Mouse (Mus musculus) midbrain, embryonic 12.5 days (tissue): ENCODE results near the gene Bsnd. TPM values are rescaled to one million over a fixed set of nuclear protein-coding genes. Genes with fewer than 3 reads are reported as not detected.

Experiments
- ATAC-seq: fragments of 200-750 bp; cut with Nextera tagmentation; 2 replicates; pipeline ENCODE4 v1.8.0; 2017; ENCODE audit warnings: low read depth, moderate TSS enrichment, moderate library complexity; ENCODE audit not compliant: low FRiP score
- H3K27ac ChIP-seq: fragments of 300-500 bp; sonication (generic); replicated peaks from 2 replicates; pipeline ENCODE4 v1.5.1; 2016; ENCODE audit warnings: mild to moderate bottlenecking
- H3K27me3 ChIP-seq: fragments of 300-500 bp; sonication (generic); 2 replicates; pipeline ENCODE4 v1.6.1; 2016; ENCODE audit warnings: mild to moderate bottlenecking
- H3K36me3 ChIP-seq: fragments of 300-500 bp; sonication (generic); 2 replicates; pipeline ENCODE4 v1.6.1; 2016
- H3K4me1 ChIP-seq: fragments of 300-500 bp; sonication (generic); 2 replicates; pipeline ENCODE4 v1.6.1; 2016
- H3K4me2 ChIP-seq: fragments of 300-500 bp; sonication (generic); replicated peaks from 2 replicates; pipeline ENCODE4 v1.6.1; 2016; ENCODE audit warnings: mild to moderate bottlenecking, moderate library complexity
- H3K4me3 ChIP-seq: fragments of 300-500 bp; sonication (generic); 2 replicates; pipeline ENCODE4 v1.5.1; 2016; ENCODE audit warnings: mild to moderate bottlenecking
- H3K9ac ChIP-seq: fragments of 300-500 bp; sonication (generic); replicated peaks from 2 replicates; pipeline ENCODE4 v1.6.1; 2016; ENCODE audit warnings: mild to moderate bottlenecking, moderate library complexity
- H3K9me3 ChIP-seq: fragments of 300-500 bp; sonication (generic); 2 replicates; pipeline ENCODE4 v1.6.1; 2016; ENCODE audit warnings: mild to moderate bottlenecking
- WGBS: fragments of 180-500 bp; shearing (Covaris S2); methylation state at CpG from one replicate; pipeline ENCODE4 v1.1.7; 2016; 5-methylcytosine and 5-hydroxymethylcytosine counted together
- polyA plus RNA-seq: library from polyadenylated mRNA; unstranded; fragments of >200 nt; fragmentation: Nextera tagmentation; extraction: Ambion mirVana; gene quantifications from 2 replicates; pipeline ENCODE4 v1.2.1, GENCODE M21; 2016

The Bsnd gene
- polyA plus RNA-seq, 1 experiment from 2014 or later = not detected

- H3K4me1 ChIP-seq = no peaks in the 10 kb centered on the region
- H3K4me3 ChIP-seq = no peak overlapping the region
- H3K27ac ChIP-seq = no peak overlapping the region
- H3K4me2 ChIP-seq = no peak overlapping the region
- H3K9me3 ChIP-seq = no peaks in the 10 kb centered on the region
- H3K27me3 ChIP-seq = peaks cover 17% of the 10 kb centered on the region; the same call in 1 of the 2 replicates
- peak; percentile 75 for ATAC-seq
- H3K9ac ChIP-seq = no peak overlapping the region
- 4% methylated on average over 6 of the region's 6 CpGs for WGBS
- H3K36me3 ChIP-seq = no peaks in the 10 kb centered on the region
Observed at GRCm38 (mm10) chr4:106474241-106474640, 17.8 kb downstream of the Bsnd start.

- H3K9me3 ChIP-seq = no peaks in the 10 kb centered on the region
- H3K4me2 ChIP-seq = no peak overlapping the region
- no peaks in the 10 kb centered on the region for H3K4me1 ChIP-seq
- H3K36me3 ChIP-seq = no peaks in the 10 kb centered on the region
- peak; percentile 68; the same call in 1 of the 2 replicates for ATAC-seq
- no peak overlapping the region for H3K9ac ChIP-seq
- H3K4me3 ChIP-seq = no peak overlapping the region
- no peak overlapping the region for H3K27ac ChIP-seq
- H3K27me3 ChIP-seq = peaks cover 17% of the 10 kb centered on the region; the same call in 1 of the 2 replicates
- 14% methylated on average over 3 of the region's 3 CpGs for WGBS
Observed at GRCm38 (mm10) chr4:106472335-106472734, 19.7 kb downstream of the Bsnd start.

- no peak for ATAC-seq
- WGBS = 85% methylated on average over 5 of the region's 5 CpGs
- H3K4me2 ChIP-seq = no peak overlapping the region
- H3K4me1 ChIP-seq = no peaks in the 10 kb centered on the region
- H3K9me3 ChIP-seq = no peaks in the 10 kb centered on the region
- H3K27me3 ChIP-seq = peaks cover 16% of the 10 kb centered on the region; the same call in 1 of the 2 replicates
- H3K27ac ChIP-seq = no peak overlapping the region
- no peak overlapping the region for H3K4me3 ChIP-seq
- H3K9ac ChIP-seq = no peak overlapping the region
- H3K36me3 ChIP-seq = no peaks in the 10 kb centered on the region
Observed at GRCm38 (mm10) chr4:106470921-106471320, 21.2 kb downstream of the Bsnd start.

GRCm38 (mm10) chr4:106467420-106468110, 24.5 kb downstream of the Bsnd start:
- Histone ChIP-seq H3K27me3 (peaks cover 29% of the 10 kb centered on the region), H3K9me3 (no peaks in the 10 kb centered on the region), H3K9ac (no peak overlapping the region), H3K27ac (no peak overlapping the region), H3K36me3 (no peaks in the 10 kb centered on the region), H3K4me3 (no peak overlapping the region), H3K4me2 (no peak overlapping the region), H3K4me1 (peaks cover 14% of the 10 kb centered on the region)
- ATAC-seq = no peak
- WGBS = 85% methylated on average over 13 of the region's 13 CpGs

- ATAC-seq = no peak
- H3K27ac ChIP-seq = no peak overlapping the region
- 29% methylated on average over 21 of the region's 21 CpGs for WGBS
- H3K4me2 ChIP-seq = peak overlapping the region; percentile 65
- H3K4me1 ChIP-seq = peaks cover 14% of the 10 kb centered on the region
- H3K4me3 ChIP-seq = peak overlapping the region; percentile 41
- peaks cover 43% of the 10 kb centered on the region for H3K27me3 ChIP-seq
- no peaks in the 10 kb centered on the region for H3K9me3 ChIP-seq
- H3K36me3 ChIP-seq = no peaks in the 10 kb centered on the region
- peak overlapping the region; percentile 38 for H3K9ac ChIP-seq
Observed at GRCm38 (mm10) chr4:106463174-106463801, 28.8 kb downstream of the Bsnd start.

GRCm38 (mm10) chr4:106462524-106462923, 29.6 kb downstream of the Bsnd start:
- no peak for ATAC-seq
- WGBS = 87% methylated on average over 5 of the region's 5 CpGs
- Histone ChIP-seq H3K36me3 (no peaks in the 10 kb centered on the region), H3K27ac (no peak overlapping the region), H3K4me3 (no peak overlapping the region), H3K9me3 (no peaks in the 10 kb centered on the region), H3K4me2 (no peak overlapping the region), H3K4me1 (peaks cover 14% of the 10 kb centered on the region), H3K9ac (no peak overlapping the region), H3K27me3 (peaks cover 43% of the 10 kb centered on the region)

GRCm38 (mm10) chr4:106462016-106462415, 30.1 kb downstream of the Bsnd start:
- Histone ChIP-seq H3K4me1 (peaks cover 14% of the 10 kb centered on the region), H3K4me3 (no peak overlapping the region), H3K27me3 (peaks cover 43% of the 10 kb centered on the region), H3K9ac (no peak overlapping the region), H3K4me2 (no peak overlapping the region), H3K9me3 (no peaks in the 10 kb centered on the region), H3K27ac (no peak overlapping the region), H3K36me3 (no peaks in the 10 kb centered on the region)
- no peak for ATAC-seq
- WGBS = 78% methylated on average over 9 of the region's 9 CpGs

GRCm38 (mm10) chr4:106454541-106454940, 37.5 kb downstream of the Bsnd start:
- no peak overlapping the region for H3K27ac ChIP-seq
- WGBS = 92% methylated on average over 7 of the region's 7 CpGs
- no peaks in the 10 kb centered on the region for H3K27me3 ChIP-seq
- no peaks in the 10 kb centered on the region for H3K36me3 ChIP-seq
- H3K4me3 ChIP-seq = no peak overlapping the region
- H3K4me1 ChIP-seq = no peaks in the 10 kb centered on the region
- ATAC-seq = no peak
- no peak overlapping the region for H3K4me2 ChIP-seq
- H3K9ac ChIP-seq = no peak overlapping the region
- no peaks in the 10 kb centered on the region for H3K9me3 ChIP-seq

- no peak overlapping the region for H3K4me3 ChIP-seq
Observed at GRCm38 (mm10) chr4:106453516-106453915, 38.6 kb downstream of the Bsnd start.

GRCm38 (mm10) chr4:106453108-106453507, 39.0 kb downstream of the Bsnd start:
- Histone ChIP-seq H3K9me3 (no peaks in the 10 kb centered on the region), H3K27ac (no peak overlapping the region), H3K27me3 (no peaks in the 10 kb centered on the region), H3K9ac (no peak overlapping the region), H3K4me1 (no peaks in the 10 kb centered on the region), H3K4me3 (no peak overlapping the region), H3K4me2 (no peak overlapping the region), H3K36me3 (no peaks in the 10 kb centered on the region)
- no peak for ATAC-seq
- WGBS = 89% methylated on average over 5 of the region's 5 CpGs

More at GRCm38 (mm10) chr4:106453516-106453915, 38.6 kb downstream of the Bsnd start:
- H3K4me2 ChIP-seq = no peak overlapping the region
- ATAC-seq = no peak
- H3K36me3 ChIP-seq = no peaks in the 10 kb centered on the region
- no peak overlapping the region for H3K27ac ChIP-seq
- 91% methylated on average over 4 of the region's 4 CpGs for WGBS
- H3K27me3 ChIP-seq = no peaks in the 10 kb centered on the region
- no peak overlapping the region for H3K9ac ChIP-seq
- no peaks in the 10 kb centered on the region for H3K4me1 ChIP-seq
- no peaks in the 10 kb centered on the region for H3K9me3 ChIP-seq

- 89% methylated on average over 7 of the region's 7 CpGs for WGBS
- Histone ChIP-seq H3K4me2 (no peak overlapping the region), H3K27ac (no peak overlapping the region), H3K36me3 (no peaks in the 10 kb centered on the region), H3K4me1 (no peaks in the 10 kb centered on the region), H3K4me3 (no peak overlapping the region), H3K27me3 (no peaks in the 10 kb centered on the region), H3K9me3 (no peaks in the 10 kb centered on the region), H3K9ac (no peak overlapping the region)
- no peak for ATAC-seq
Observed at GRCm38 (mm10) chr4:106452401-106452800, 39.7 kb downstream of the Bsnd start.

- H3K36me3 ChIP-seq = no peaks in the 10 kb centered on the region
- no peaks in the 10 kb centered on the region for H3K9me3 ChIP-seq
- no peak overlapping the region for H3K9ac ChIP-seq
- H3K27ac ChIP-seq = no peak overlapping the region
- 91% methylated on average over 8 of the region's 8 CpGs for whole genome bisulfite sequencing
- H3K4me2 ChIP-seq = no peak overlapping the region
- no peak overlapping the region for H3K4me3 ChIP-seq
- no peak for ATAC-seq
- H3K27me3 ChIP-seq = no peaks in the 10 kb centered on the region
- H3K4me1 ChIP-seq = no peaks in the 10 kb centered on the region
Observed at GRCm38 (mm10) chr4:106449306-106449705, 42.8 kb downstream of the Bsnd start.
